Mouse (Mus musculus) limb, embryonic 12.5 days (tissue): Measurements from ENCODE around the gene Mbl2. TPM values are rescaled to one million over a fixed set of nuclear protein-coding genes. Genes with fewer than 3 reads are reported as not detected.

Experiments used
- microRNA-seq: library from miRNA; unstranded; fragments of <30 nt; microRNA quantifications from one replicate; pipeline ENCODE4, GENCODE M21; 2017
- polyA plus RNA-seq: library from polyadenylated mRNA; unstranded; fragments of >200 nt; fragmentation: Nextera tagmentation; extraction: Ambion mirVana; gene quantifications from 2 replicates; pipeline ENCODE4 v1.2.1, GENCODE M21; 2016

Gene Mbl2
- polyA plus RNA-seq, 1 experiment from 2014 or later: not detected

Small RNAs within 50 kb of the gene (microRNA-seq; reads per million reads assigned to microRNA genes)
- not detected for gene Gm24108

Other genes with a start within 250 kb of the Mbl2 start
- gene Trpd52l3, start 229.2 kb upstream of the Mbl2 start, polyA plus RNA-seq: not detected in 2 replicates
- gene Uhrf2, start 202.4 kb upstream of the Mbl2 start, polyA plus RNA-seq: 92.9 and 100 TPM in 2 replicates
- 4.5 and 4.6 TPM in 2 replicates for gene Gldc, start 57.5 kb upstream of the Mbl2 start, polyA plus RNA-seq